Mouse (Mus musculus) hindbrain, postnatal 0 days (tissue): ENCODE measurements around the gene Acoxl. TPM values are rescaled to one million over a fixed set of nuclear protein-coding genes. Genes with fewer than 3 reads are reported as not detected.
A peak's percentile ranks its signal among the peaks of the same experiment; 100 is the strongest.

Source experiments
- ATAC-seq: fragments of 200-750 bp; cut with Nextera tagmentation; 2 replicates; pipeline ENCODE4 v1.8.0; 2017; ENCODE audit warnings: mild to moderate bottlenecking, moderate TSS enrichment, moderate library complexity
- DNase-seq: peaks from one replicate; pipeline ENCODE4 v3.0.0-alpha.2; 2015; ENCODE audit warnings: low spot score
- H3K27ac ChIP-seq: fragments of 300-500 bp; sonication (generic); 2 replicates; pipeline ENCODE4 v1.5.1; 2014; ENCODE audit warnings: mild to moderate bottlenecking
- H3K27me3 ChIP-seq: fragments of 300-500 bp; sonication (generic); 2 replicates; pipeline ENCODE4 v1.6.1; 2014; ENCODE audit warnings: low read length, mixed read lengths; ENCODE audit not compliant: insufficient read depth
- H3K36me3 ChIP-seq: fragments of 300-500 bp; sonication (generic); 2 replicates; pipeline ENCODE4 v1.6.1; 2014; ENCODE audit warnings: low read length, mixed read lengths; ENCODE audit not compliant: insufficient read depth
- H3K4me1 ChIP-seq: fragments of 300-500 bp; sonication (generic); 2 replicates; pipeline ENCODE4 v1.6.1; 2014; ENCODE audit warnings: antibody characterized with exemption, low read length, mixed read lengths; ENCODE audit not compliant: insufficient read depth
- H3K4me2 ChIP-seq: fragments of 300-500 bp; sonication (generic); 2 replicates; pipeline ENCODE4 v1.6.1; 2014; ENCODE audit warnings: low read depth, mild to moderate bottlenecking, low read length, moderate library complexity, mixed read lengths
- H3K4me3 ChIP-seq: fragments of 300-500 bp; sonication (generic); 2 replicates; pipeline ENCODE4 v1.5.1; 2014; ENCODE audit warnings: low read length
- H3K9ac ChIP-seq: fragments of 300-500 bp; sonication (generic); replicated peaks from 2 replicates; pipeline ENCODE4 v1.6.1; 2014; ENCODE audit warnings: mild to moderate bottlenecking, low read length, moderate library complexity, mixed read lengths
- H3K9me3 ChIP-seq: fragments of 300-500 bp; sonication (generic); 2 replicates; pipeline ENCODE4 v1.6.1; 2016; ENCODE audit warnings: low read length, mixed read lengths
- CTCF ChIP-seq: IDR thresholded peaks from 2 replicates; pipeline ENCODE4 v1.5.1; 2016; ENCODE audit warnings: antibody characterized with exemption, control low read depth, low read depth
- WGBS: fragments of 180-500 bp; shearing (Covaris S2); extraction: QIAGEN DNeasy Blood & Tissue Kit; methylation state at CpG from one replicate; pipeline ENCODE4 v1.1.7; 2014; 5-methylcytosine and 5-hydroxymethylcytosine counted together
- polyA plus RNA-seq: library from polyadenylated mRNA; unstranded; fragments of >200 nt; fragmentation: Nextera tagmentation; extraction: Ambion mirVana; gene quantifications from 2 replicates; pipeline ENCODE4 v1.2.1, GENCODE M21; 2015
- total RNA-seq: library from RNA; depleted of rRNA; stranded (reverse); fragments of >200 nt; gene quantifications from 2 replicates; pipeline ENCODE4 v1.2.3, GENCODE M21; 2014

Acoxl gene
- total and polyA plus RNA-seq, 2 experiments from 2014 or later: 0.29 to 0.47 TPM

DNA sequence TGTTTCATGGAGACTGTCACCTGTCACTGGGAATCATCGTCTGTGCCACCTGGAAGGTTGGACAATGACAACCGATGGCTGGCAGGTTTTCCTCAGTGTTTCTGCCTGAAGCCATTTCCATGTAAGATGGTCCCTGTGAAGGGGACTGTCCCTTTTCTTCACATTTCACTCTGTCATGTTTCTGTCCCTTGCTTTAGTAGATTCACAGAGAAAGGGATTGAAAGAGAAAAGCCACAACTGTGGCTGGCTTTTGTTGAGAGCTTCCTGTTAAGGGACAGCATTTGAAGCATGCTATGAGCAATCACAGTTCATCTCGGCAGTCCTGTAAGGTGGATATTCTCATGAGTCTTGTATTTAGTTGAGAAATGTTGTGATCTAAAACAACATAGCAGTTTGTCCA, 52.4 kb downstream of the Acoxl start:
- Histone ChIP-seq H3K27ac (no peak overlapping the region), H3K27me3 (peaks cover 5% of the 10 kb centered on the region; the same call in 1 of the 2 replicates), H3K9ac (no peak overlapping the region), H3K4me3 (no peak overlapping the region), H3K4me1 (no peaks in the 10 kb centered on the region), H3K9me3 (no peaks in the 10 kb centered on the region), H3K36me3 (no peaks in the 10 kb centered on the region), H3K4me2 (no peak overlapping the region)
- WGBS: 81% methylated on average over 3 of the region's 3 CpGs
- TF ChIP-seq CTCF: no peak
- DNase-seq (no peak), ATAC-seq (no peak)

DNA sequence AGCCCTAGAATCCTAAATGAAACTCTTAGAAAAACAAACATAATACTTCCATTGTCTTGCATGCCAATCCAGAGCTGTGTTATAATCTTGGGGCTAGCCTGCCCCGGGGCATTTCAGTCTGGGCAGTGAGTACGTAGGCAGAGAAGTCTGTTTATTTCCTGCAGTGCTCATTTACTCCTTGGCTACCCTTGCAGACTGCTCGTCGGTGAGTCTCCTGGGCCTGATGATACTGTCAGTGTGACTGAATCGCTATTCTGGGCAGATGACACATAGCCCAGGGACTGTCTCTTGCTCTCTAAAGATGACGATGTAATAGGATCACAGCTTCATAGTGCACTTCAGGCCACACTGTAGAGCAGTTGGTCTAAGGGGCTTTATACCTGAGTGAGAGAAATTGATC, 56.2 kb downstream of the Acoxl start:
- no peak overlapping the region for H3K9ac ChIP-seq
- H3K27me3 ChIP-seq: no peaks in the 10 kb centered on the region
- H3K4me3 ChIP-seq: no peak overlapping the region
- no peaks in the 10 kb centered on the region for H3K4me1 ChIP-seq
- no peaks in the 10 kb centered on the region for H3K9me3 ChIP-seq
- 33% methylated on average over 6 of the region's 6 CpGs for WGBS
- no peak overlapping the region for H3K27ac ChIP-seq
- ATAC-seq (0 out of 2 replicates have a peak, but pooled peaks have one; percentile 61), DNase-seq (peak; percentile 11)
- no peak overlapping the region for H3K4me2 ChIP-seq
- no peak for TF ChIP-seq CTCF
- H3K36me3 ChIP-seq: no peaks in the 10 kb centered on the region

DNA sequence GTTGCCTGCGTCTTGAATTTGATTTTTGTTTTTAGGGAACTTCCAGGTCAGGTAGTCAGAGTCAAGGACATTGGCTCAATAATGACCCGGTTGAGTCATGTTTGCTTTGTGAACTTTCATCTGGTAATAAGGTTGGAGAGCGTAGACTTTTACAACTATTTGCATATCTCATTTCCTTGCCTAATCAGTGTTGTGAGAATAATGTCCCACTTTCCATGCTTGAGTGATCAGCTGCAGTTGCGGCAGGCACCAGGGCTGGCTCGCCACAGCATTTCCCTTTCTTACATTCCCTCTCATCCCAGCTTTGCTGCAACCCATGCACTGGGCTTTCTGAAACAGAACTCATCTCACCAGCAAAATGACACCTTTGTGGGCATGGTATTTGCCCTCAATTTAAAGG, 59.0 kb downstream of the Acoxl start:
- peak; percentile 13 for DNase-seq
- Histone ChIP-seq H3K9me3 (no peaks in the 10 kb centered on the region), H3K36me3 (no peaks in the 10 kb centered on the region), H3K27me3 (no peaks in the 10 kb centered on the region), H3K9ac (no peak overlapping the region), H3K27ac (no peak overlapping the region), H3K4me1 (no peaks in the 10 kb centered on the region), H3K4me2 (no peak overlapping the region), H3K4me3 (no peak overlapping the region)
- no peak for TF ChIP-seq CTCF
- ATAC-seq: no peak
- 53% methylated on average over 5 of the region's 5 CpGs for WGBS

DNA sequence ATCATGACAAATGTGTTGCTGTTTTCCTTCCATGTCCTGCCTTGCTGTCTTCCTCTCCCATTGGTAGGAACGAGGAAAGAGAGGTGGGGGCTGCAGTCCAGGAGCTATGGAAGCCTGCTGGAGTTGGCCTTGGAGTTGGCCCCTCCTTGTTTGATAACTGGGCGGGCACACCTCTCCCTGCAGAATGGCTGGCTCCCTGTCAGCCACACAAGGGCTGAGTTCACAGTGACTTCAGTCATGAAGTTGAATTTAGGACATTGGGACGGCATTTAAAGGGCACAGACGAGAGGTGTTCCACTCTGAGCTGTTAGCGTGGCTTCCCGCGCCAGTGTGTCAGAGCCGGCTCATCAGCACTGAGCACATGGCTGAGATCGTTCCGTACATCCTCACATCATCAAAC, 66.2 kb downstream of the Acoxl start:
- DNase-seq (no peak), ATAC-seq (no peak)
- no peaks in the 10 kb centered on the region for H3K36me3 ChIP-seq
- H3K4me2 ChIP-seq: no peak overlapping the region
- H3K9me3 ChIP-seq: no peaks in the 10 kb centered on the region
- no peak overlapping the region for H3K9ac ChIP-seq
- H3K4me1 ChIP-seq: no peaks in the 10 kb centered on the region
- no peaks in the 10 kb centered on the region for H3K27me3 ChIP-seq
- no peak overlapping the region for H3K27ac ChIP-seq
- WGBS: 81% methylated on average over 10 of the region's 10 CpGs
- H3K4me3 ChIP-seq: no peak overlapping the region
- TF ChIP-seq CTCF: no peak

DNA sequence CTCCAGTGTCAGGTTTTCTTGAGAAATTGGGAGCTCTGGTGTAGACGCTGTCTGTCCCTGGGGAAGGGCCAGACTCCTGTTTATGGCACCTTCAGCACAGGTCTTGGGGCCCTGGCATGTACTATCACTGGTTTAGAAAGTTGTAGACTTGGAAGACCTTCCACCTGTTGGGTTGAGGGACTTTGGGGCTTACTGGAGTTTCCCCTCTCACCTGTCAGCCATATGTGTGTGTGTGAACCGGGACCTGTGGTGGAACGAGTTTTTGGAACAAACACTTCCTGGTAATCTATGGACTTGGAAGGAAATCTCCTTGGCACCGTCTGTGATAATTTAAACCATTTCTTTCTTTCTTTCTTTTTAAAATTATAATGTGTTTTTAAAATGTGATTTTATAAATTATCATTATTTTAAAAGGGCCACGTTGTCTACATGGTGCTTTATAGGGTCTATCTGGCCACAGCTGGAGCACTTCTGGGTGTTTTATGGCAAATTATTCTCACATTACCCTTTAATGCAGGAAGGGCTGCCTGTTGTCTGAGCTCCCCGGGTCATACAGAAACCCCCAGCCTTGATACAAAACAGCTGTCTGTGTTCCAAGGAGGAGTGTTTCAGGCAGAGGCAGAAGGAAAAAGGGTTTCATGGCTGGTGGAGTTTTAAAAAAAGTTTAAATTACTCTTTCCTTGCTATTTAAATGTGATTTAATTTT, 68.5 kb downstream of the Acoxl start:
- Histone ChIP-seq H3K36me3 (no peaks in the 10 kb centered on the region), H3K4me1 (no peaks in the 10 kb centered on the region), H3K4me3 (no peak overlapping the region), H3K9ac (no peak overlapping the region), H3K27ac (no peak overlapping the region), H3K4me2 (no peak overlapping the region), H3K27me3 (no peaks in the 10 kb centered on the region), H3K9me3 (no peaks in the 10 kb centered on the region)
- 43% methylated on average over 6 of the region's 6 CpGs for WGBS
- ATAC-seq (no peak), DNase-seq (no peak)
- TF ChIP-seq CTCF: no peak

DNA sequence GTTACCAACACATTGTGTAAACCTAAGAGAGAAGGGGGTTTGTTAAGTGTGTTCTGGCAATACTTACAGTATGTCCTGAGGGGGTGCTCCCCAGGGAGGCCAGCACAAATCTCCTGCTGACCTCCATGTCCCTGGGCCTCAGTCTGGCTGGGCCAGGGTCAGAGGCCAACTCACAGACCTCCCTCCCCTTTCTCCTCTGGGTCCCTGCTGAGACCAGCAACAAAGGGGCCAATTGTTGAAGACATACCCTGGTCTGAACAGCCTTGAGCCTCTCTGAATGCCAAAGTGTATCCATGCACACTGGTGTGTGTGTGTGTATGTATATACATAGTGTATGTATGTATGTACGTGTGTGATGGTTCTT, 69.0 kb downstream of the Acoxl start:
- no peak for DNase-seq
- Histone ChIP-seq H3K27me3 (no peaks in the 10 kb centered on the region), H3K4me1 (no peaks in the 10 kb centered on the region), H3K27ac (no peak overlapping the region), H3K9ac (no peak overlapping the region), H3K9me3 (no peaks in the 10 kb centered on the region), H3K4me3 (no peak overlapping the region), H3K36me3 (no peaks in the 10 kb centered on the region), H3K4me2 (no peak overlapping the region)
- no peak for ATAC-seq
- WGBS: 10% methylated on average over 1 of the region's 1 CpGs
- TF ChIP-seq CTCF: no peak

DNA sequence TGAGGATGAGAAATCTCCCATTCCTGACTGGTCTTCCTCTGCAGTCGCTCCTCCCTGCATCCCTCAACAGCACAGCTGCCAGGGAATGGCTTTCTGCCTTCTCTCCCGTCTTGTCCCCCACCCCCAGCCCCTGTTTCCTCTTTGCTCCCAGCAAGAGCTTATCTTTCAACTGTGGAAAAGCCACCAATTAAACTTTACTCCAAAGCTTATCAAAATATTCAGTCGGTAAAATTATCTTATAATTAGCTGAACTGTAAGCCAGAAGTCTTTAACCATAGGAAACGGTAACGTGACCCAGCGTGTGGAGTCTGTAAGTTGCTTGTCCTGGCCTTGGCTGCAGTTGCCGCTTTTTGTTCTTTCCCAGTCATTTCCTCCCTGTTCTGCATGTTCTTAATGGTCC, 70.2 kb downstream of the Acoxl start:
- Histone ChIP-seq H3K4me3 (no peak overlapping the region), H3K4me2 (no peak overlapping the region), H3K9me3 (no peaks in the 10 kb centered on the region), H3K36me3 (no peaks in the 10 kb centered on the region), H3K4me1 (no peaks in the 10 kb centered on the region), H3K9ac (no peak overlapping the region), H3K27ac (no peak overlapping the region), H3K27me3 (no peaks in the 10 kb centered on the region)
- WGBS: 43% methylated on average over 7 of the region's 7 CpGs
- ATAC-seq (no peak), DNase-seq (no peak)
- no peak for TF ChIP-seq CTCF
